Mouse (Mus musculus) small intestine, adult 2 months (tissue): ENCODE measurements at regions not wholly inside any gene's neighbourhood (a gene's known extent, or its start where the extent isn't known, plus 50 kb on each side); places are given as distances from the start of the nearest gene placed in this dataset.

ENCODE experiments used
- CTCF ChIP-seq: fragments of 200-500 bp; IDR thresholded peaks from 2 replicates; pipeline ENCODE4 v1.5.1; 2012; ENCODE audit warnings: low read depth, mild to moderate bottlenecking, control low read depth, inconsistent platforms, low read length, moderate library complexity, mixed read lengths; ENCODE audit not compliant: insufficient replicate concordance, insufficient read length; ENCODE audit errors: extremely low read depth
- POLR2A ChIP-seq: fragments of 200-500 bp; IDR thresholded peaks from 2 replicates; pipeline ENCODE4 v1.6.1; 2012; ENCODE audit warnings: low read depth, mild to moderate bottlenecking, control low read depth, inconsistent platforms, low read length, moderate library complexity

- TF ChIP-seq CTCF (no peak), POLR2A (no peak)
These were observed 512.3 kb upstream of the Nox3 start for GRCm38 (mm10) chr17:4208142-4208925.
